Mouse (Mus musculus) monocyte, adult 2 months (primary cell): Measurements from ENCODE around the gene Phf21a.

ENCODE experiments used
- DNase-seq, 2 experiments: peaks; one replicate each; pipeline ENCODE4 v3.0.0; 2022; ENCODE audit warnings: low spot score in 2 of 2, low read depth in 1 of 2

Phf21a gene

GRCm38 (mm10) chr2:92174265-92174664 lies 81.3 kb downstream of the Phf21a start:
- no peak for DNase-seq

DNA sequence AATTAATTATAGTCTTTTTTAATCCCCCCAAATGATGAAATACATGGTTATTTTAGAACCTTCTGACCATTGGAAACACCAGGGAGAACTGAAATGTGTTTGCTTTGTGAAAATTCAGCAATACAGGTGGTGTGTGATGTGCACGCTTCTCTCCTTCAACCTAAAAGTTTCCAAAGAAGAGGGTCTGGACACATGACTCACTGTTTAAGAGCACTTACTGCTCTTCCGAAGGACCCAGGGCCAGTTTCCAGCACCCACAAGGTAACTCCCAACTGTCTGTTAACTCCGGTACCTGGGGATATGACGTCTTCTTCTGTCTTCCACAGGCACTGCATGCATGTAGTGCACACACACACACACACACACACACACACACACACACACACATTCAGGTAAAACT lies 82.1 kb downstream of the Phf21a start:
- DNase-seq = no peak

- DNase-seq = no peak
These were observed 83.4 kb downstream of the Phf21a start for GRCm38 (mm10) chr2:92176292-92176691.

GRCm38 (mm10) chr2:92182146-92182756 lies 89.3 kb downstream of the Phf21a start:
- no peak for DNase-seq

- peak; percentile 52 to 64 for DNase-seq
These were observed 90.1 kb downstream of the Phf21a start for GRCm38 (mm10) chr2:92182981-92183501.

- peak; percentile 69 to 86 for DNase-seq
These were observed 90.7 kb downstream of the Phf21a start for GRCm38 (mm10) chr2:92183613-92184076.

GRCm38 (mm10) chr2:92184077-92184921 lies 91.4 kb downstream of the Phf21a start:
- no peak for DNase-seq

GRCm38 (mm10) chr2:92185062-92185765 lies 92.3 kb downstream of the Phf21a start:
- peak in 1 of 2 experiments; percentile 29 for DNase-seq

- DNase-seq = no peak
These were observed 93.0 kb downstream of the Phf21a start for GRCm38 (mm10) chr2:92185766-92186450.

DNA sequence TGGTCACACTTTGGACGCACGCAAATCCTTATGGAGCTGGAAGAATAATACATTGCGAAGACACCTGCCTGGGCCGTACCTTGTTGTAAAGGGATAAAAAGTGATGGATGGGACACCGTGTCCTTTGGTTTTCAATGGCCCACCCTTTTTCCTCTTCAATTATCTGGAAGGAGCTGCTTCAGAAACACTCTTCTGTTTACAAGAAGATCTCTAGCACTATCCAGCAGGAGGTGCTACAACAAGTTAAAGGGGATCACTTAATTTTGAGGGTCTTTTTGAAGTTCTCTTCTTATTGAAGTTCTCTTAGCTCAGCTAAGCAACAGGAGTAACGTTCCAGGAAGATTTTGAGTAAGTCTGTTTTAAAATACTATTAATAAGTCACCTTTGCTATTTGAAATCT lies 94.1 kb downstream of the Phf21a start:
- DNase-seq = no peak

DNA sequence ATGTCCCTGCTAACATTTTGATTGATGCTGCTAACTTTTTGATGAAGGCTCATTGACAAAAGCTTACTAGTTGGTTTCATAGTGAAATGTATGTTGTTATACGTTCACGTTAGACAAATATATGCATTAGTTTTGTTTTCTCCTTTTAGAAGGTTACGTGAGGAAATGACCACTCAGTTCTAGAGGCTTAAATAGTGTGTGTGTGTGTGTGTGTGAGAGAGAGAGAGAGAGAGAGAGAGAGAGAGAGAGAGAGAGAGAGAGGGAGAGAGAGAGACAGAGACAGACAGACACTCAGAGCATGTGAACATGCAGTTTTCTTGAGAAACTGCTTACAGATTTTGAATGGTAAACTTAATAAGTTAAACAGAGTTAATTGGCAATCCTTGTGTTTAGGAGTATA lies 95.8 kb downstream of the Phf21a start:
- no peak for DNase-seq

- DNase-seq = no peak
These were observed 98.0 kb downstream of the Phf21a start for GRCm38 (mm10) chr2:92190960-92191359.

DNA sequence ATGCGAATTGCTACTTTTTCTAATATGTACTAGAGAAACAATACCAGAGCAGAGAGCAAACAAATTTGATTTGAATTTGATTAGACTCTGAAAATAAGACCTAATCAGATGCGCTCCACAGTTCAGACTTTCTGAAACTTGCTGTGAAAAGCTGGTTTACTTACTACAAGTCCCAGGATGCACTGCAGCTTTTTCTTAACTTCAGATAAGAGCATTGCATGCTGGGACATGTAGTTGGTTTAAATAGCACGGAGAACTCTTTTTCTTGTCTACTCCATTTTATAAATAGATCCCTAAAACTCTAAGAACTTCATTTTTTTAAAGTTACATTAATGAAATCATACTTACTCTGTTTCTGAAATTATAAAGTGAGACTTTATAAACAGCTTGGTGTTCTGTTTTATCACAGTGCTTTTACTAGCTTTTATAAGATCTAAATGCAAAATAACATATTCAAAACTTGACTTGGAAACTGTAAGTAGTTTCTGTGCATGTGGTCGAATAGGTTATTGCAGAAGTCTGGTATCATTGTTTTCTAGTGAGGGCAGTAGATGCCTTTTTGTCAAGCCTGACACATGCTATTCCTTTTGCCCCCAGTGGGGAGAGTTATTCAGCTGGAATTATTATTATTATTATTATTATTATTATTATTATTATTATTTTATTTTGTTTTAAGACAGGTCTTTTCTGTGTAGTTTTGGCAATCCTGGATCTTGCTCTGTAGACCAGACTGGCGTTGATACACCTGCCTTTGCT lies 99.1 kb downstream of the Phf21a start:
- DNase-seq = no peak

GRCm38 (mm10) chr2:92198126-92198525 lies 105.2 kb downstream of the Phf21a start:
- DNase-seq = no peak

GRCm38 (mm10) chr2:92198747-92199146 lies 105.8 kb downstream of the Phf21a start:
- no peak for DNase-seq

DNA sequence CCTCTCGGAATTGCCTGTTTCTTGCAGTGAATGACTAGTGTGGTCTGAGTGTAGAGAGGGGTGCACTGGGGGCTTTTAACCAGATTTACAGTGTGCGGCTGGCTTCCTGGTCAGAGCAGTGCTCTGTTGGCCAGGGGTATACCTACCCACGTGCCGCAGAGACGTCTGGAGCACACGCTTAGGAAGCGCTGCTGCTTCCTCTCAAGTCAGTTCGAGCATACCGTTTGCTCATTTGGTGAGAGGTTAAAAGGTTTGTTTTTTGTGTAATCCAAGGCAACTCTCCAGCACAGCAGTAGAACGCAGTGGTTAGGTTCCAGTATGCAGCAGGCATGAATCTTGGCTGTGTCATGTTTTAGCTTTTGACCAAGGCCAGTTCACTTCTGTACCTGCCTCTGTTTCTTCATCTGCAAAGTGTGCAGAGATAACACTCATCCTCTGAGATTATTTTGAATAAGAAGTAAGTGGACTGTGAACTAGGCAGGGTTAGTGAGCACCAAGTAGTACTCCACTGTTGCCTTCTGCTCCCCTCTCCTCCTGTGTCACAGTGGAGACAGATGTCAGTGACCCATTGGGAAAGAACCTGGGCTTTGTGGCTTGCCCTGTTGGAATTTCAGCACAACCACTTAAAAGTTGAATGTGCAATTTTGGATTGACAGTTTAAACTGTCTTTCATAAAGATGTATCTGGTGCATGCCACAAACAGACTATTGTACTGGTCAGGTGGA lies 106.8 kb downstream of the Phf21a start:
- DNase-seq = no peak

DNA sequence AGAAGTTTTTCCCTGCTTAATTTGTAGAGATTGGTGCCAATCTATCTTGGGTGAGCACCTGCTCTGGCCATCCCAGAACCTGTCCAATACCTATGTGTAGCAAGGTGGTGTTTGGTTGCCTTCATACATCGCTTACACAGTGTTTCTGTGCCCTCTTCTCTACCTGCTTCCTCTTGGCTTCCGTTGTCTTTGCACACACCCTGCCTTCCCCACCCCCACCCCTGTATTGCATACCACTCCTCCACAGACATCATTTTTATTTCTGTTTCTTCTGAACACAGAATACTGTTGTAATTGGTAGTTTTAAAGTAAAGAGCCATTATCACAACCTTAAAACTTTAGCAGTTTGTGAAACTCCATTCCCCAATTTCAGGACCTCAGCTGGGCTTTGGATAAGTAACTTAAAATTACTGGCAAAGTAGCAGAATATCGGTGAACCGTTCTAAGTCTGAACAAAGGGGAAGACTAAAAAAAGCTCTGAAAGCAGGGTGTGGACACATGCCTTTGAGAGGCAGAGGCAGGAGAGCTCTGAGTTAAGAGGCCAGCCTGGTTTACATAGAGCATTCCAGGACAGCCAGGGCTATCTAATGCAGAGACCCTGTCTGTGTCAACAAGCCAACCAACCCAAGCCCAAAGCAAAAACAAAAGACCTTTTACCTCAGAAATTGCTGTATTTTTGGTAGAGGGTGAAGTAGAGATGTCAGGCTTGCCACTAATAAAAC lies 109.6 kb downstream of the Phf21a start:
- no peak for DNase-seq

- DNase-seq = no peak
These were observed 112.2 kb downstream of the Phf21a start for GRCm38 (mm10) chr2:92205010-92205639.

- no peak for DNase-seq
These were observed 117.5 kb downstream of the Phf21a start for GRCm38 (mm10) chr2:92210409-92210808.
